Mouse (Mus musculus) embryo, embryonic 10 days (tissue): ENCODE results near the gene Lgals7.

Source experiments
- DNase-seq: peaks from one replicate; pipeline ENCODE4 v3.0.0-alpha.2; 2015; ENCODE audit warnings: low spot score

Gene Lgals7

GRCm38 (mm10) chr7:28830981-28831380 lies 32.7 kb upstream of the Lgals7 start:
- DNase-seq = no peak

- DNase-seq = no peak
These were observed 32.1 kb upstream of the Lgals7 start for GRCm38 (mm10) chr7:28831411-28832125.

GRCm38 (mm10) chr7:28832137-28832536 lies 31.5 kb upstream of the Lgals7 start:
- DNase-seq = no peak

GRCm38 (mm10) chr7:28833723-28834347 lies 29.8 kb upstream of the Lgals7 start, which contains the start of gene Lgals4:
TSS of gene Lgals4 (plus strand) at chr7:28833854.
- no peak for DNase-seq

- no peak for DNase-seq
These were observed 26.7 kb upstream of the Lgals7 start for GRCm38 (mm10) chr7:28836936-28837335.

GRCm38 (mm10) chr7:28838331-28838730 lies 25.3 kb upstream of the Lgals7 start:
- no peak for DNase-seq

GRCm38 (mm10) chr7:28847273-28847672 lies 16.4 kb upstream of the Lgals7 start:
- DNase-seq = no peak

GRCm38 (mm10) chr7:28849700-28850236 lies 13.9 kb upstream of the Lgals7 start:
- no peak for DNase-seq

GRCm38 (mm10) chr7:28850642-28851041 lies 13.0 kb upstream of the Lgals7 start:
- no peak for DNase-seq

- DNase-seq = no peak
These were observed 3.7 kb upstream of the Lgals7 start for GRCm38 (mm10) chr7:28859953-28860352.

- no peak for DNase-seq
These were observed 2.8 kb upstream of the Lgals7 start for GRCm38 (mm10) chr7:28860898-28861297.

- DNase-seq = no peak
These were observed 695 bp upstream of the Lgals7 start for GRCm38 (mm10) chr7:28862817-28863499.

- no peak for DNase-seq
These were observed 666 bp downstream of the Lgals7 start for GRCm38 (mm10) chr7:28864288-28864750.

GRCm38 (mm10) chr7:28865481-28866300 lies 2.0 kb downstream of the Lgals7 start:
- peak; percentile 77 for DNase-seq

GRCm38 (mm10) chr7:28866769-28867507 lies 3.3 kb downstream of the Lgals7 start:
- no peak for DNase-seq

- DNase-seq = peak; percentile 70
These were observed 4.1 kb downstream of the Lgals7 start for GRCm38 (mm10) chr7:28867508-28868340.

- DNase-seq = no peak
These were observed 7.4 kb downstream of the Lgals7 start for GRCm38 (mm10) chr7:28870901-28871664.

GRCm38 (mm10) chr7:28874565-28874964 lies 10.9 kb downstream of the Lgals7 start:
- DNase-seq = no peak

- DNase-seq = no peak
These were observed 12.4 kb downstream of the Lgals7 start for GRCm38 (mm10) chr7:28876099-28876498.
